Mouse (Mus musculus) olfactory bulb, adult 2 months (tissue): ENCODE data around the gene Mcf2.

Source experiments
- CTCF ChIP-seq: fragments of 200-500 bp; IDR thresholded peaks from 2 replicates; pipeline ENCODE4 v1.5.1; 2012; ENCODE audit warnings: low read depth, mild to moderate bottlenecking, low read length, moderate library complexity; ENCODE audit not compliant: insufficient read depth
- POLR2A ChIP-seq: fragments of 200-500 bp; IDR thresholded peaks from 2 replicates; pipeline ENCODE4 v1.6.1; 2012; ENCODE audit warnings: mild to moderate bottlenecking, low read depth, low read length, moderate library complexity; ENCODE audit not compliant: insufficient read depth

GRCm38 (mm10) chrX:60014588-60014987 lies 164.3 kb downstream of the Mcf2 start:
- TF ChIP-seq POLR2A: no peak
- no peak for TF ChIP-seq CTCF
